Mouse (Mus musculus) heart, embryonic 16.5 days (tissue): ENCODE results near the gene Mfsd12. TPM values are rescaled to one million over a fixed set of nuclear protein-coding genes. Genes with fewer than 3 reads are reported as not detected.
A peak's percentile ranks its signal among the peaks of the same experiment; 100 is the strongest.

Source experiments
- ATAC-seq: fragments of 200-750 bp; cut with Nextera tagmentation; replicated peaks from 2 replicates; pipeline ENCODE4 v1.8.0; 2017; ENCODE audit warnings: moderate number of reproducible peaks; ENCODE audit not compliant: insufficient read depth, low FRiP score; ENCODE audit errors: extremely low read depth
- H3K27ac ChIP-seq: fragments of 300-500 bp; sonication (generic); 2 replicates; pipeline ENCODE4 v1.5.1; 2014; ENCODE audit warnings: mild to moderate bottlenecking, low read length, control low read depth, moderate library complexity
- H3K27me3 ChIP-seq: fragments of 300-500 bp; sonication (generic); 2 replicates; pipeline ENCODE4 v1.6.1; 2014; ENCODE audit warnings: low read length, mixed read lengths; ENCODE audit not compliant: control insufficient read depth, insufficient read depth
- H3K36me3 ChIP-seq: fragments of 300-500 bp; sonication (generic); 2 replicates; pipeline ENCODE4 v1.6.1; 2014; ENCODE audit not compliant: control insufficient read depth, insufficient read depth
- H3K4me1 ChIP-seq: fragments of 300-500 bp; sonication (generic); 2 replicates; pipeline ENCODE4 v1.6.1; 2014; ENCODE audit warnings: low read length, mixed read lengths; ENCODE audit not compliant: control insufficient read depth, insufficient read depth
- H3K4me2 ChIP-seq: fragments of 300-500 bp; sonication (generic); 2 replicates; pipeline ENCODE4 v1.6.1; 2014; ENCODE audit warnings: low read depth, mild to moderate bottlenecking, control low read depth, low read length
- H3K4me3 ChIP-seq: fragments of 300-500 bp; sonication (generic); 2 replicates; pipeline ENCODE4 v1.5.1; 2014; ENCODE audit warnings: mild to moderate bottlenecking, control low read depth, low read length
- H3K9ac ChIP-seq: fragments of 300-500 bp; sonication (generic); 2 replicates; pipeline ENCODE4 v1.6.1; 2014; ENCODE audit warnings: low read length, control low read depth
- H3K9me3 ChIP-seq: fragments of 300-500 bp; sonication (generic); replicated peaks from 2 replicates; pipeline ENCODE4 v1.6.1; 2016; ENCODE audit warnings: low read length; ENCODE audit not compliant: control insufficient read depth
- WGBS: fragments of 180-500 bp; shearing (Covaris S2); extraction: QIAGEN DNeasy Blood & Tissue Kit; methylation state at CpG from one replicate; pipeline ENCODE4 v1.1.7; 2014; 5-methylcytosine and 5-hydroxymethylcytosine counted together
- microRNA-seq: library from miRNA; unstranded; fragments of <30 nt; microRNA quantifications from one replicate; pipeline ENCODE4, GENCODE M21; 2017
- polyA plus RNA-seq: library from polyadenylated mRNA; unstranded; fragments of >200 nt; fragmentation: Nextera tagmentation; extraction: Ambion mirVana; gene quantifications from 2 replicates; pipeline ENCODE4 v1.2.1, GENCODE M21; 2015

Mfsd12 gene
- polyA plus RNA-seq, 1 experiment from 2014 or later: 16.5 TPM

GRCm38 (mm10) chr10:81411471-81412400 lies 54.4 kb downstream of the Mfsd12 start:
- Histone ChIP-seq H3K36me3 (0 out of 2 replicates have a peak, but pooled peaks cover 2% of the 10 kb centered on the region), H3K27me3 (no peaks in the 10 kb centered on the region), H3K27ac (peak overlapping the region; percentile 100), H3K9ac (peak overlapping the region; percentile 67), H3K4me2 (peak overlapping the region; percentile 55), H3K9me3 (no peaks in the 10 kb centered on the region), H3K4me3 (peak overlapping the region; percentile 13; the same call in 1 of the 2 replicates), H3K4me1 (peaks cover 91% of the 10 kb centered on the region)
- peak; percentile 50 for ATAC-seq
- 27% methylated on average over 18 of the region's 18 CpGs for WGBS

DNA sequence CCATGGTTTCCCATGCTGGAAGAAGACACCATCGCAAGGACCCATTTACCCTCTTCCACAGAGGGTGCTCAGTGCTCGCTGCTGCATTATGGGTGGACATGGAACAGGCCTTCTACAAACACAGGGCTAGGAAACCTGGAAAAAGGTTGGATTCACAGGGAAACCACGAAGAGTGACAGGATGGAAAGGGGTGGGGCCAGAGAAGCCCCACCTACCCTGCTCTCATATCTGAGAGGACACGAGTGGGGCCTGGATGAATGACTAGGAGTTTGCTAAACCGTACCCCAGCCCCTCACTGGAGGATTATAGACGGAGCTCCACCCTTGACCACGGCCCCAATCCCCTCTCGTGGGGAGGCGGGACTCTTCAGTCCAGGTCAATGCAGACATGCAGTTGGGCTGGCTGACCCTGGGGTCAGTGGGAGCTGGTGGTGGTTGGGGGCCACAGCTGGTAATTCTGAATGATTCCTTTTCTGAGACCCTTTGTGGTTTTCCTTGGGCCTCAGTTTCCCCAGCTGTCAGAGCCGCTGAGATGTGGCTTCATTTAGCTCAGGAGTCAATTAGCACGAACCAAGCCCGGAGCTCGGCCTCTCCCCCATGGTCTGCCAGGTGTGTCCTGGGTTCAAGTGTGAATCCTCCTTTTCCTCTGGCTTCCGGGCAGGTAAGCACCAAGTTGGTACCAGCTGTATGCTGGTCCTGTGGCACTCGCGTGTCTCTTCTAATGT lies 55.5 kb downstream of the Mfsd12 start:
- Histone ChIP-seq H3K9me3 (no peaks in the 10 kb centered on the region), H3K27me3 (no peaks in the 10 kb centered on the region), H3K4me3 (no peak overlapping the region), H3K9ac (peak overlapping the region; percentile 67), H3K27ac (peak overlapping the region; percentile 100), H3K36me3 (0 out of 2 replicates have a peak, but pooled peaks cover 2% of the 10 kb centered on the region), H3K4me2 (peak overlapping the region; percentile 55), H3K4me1 (peaks cover 92% of the 10 kb centered on the region)
- ATAC-seq: no peak
- 70% methylated on average over 16 of the region's 16 CpGs for WGBS

DNA sequence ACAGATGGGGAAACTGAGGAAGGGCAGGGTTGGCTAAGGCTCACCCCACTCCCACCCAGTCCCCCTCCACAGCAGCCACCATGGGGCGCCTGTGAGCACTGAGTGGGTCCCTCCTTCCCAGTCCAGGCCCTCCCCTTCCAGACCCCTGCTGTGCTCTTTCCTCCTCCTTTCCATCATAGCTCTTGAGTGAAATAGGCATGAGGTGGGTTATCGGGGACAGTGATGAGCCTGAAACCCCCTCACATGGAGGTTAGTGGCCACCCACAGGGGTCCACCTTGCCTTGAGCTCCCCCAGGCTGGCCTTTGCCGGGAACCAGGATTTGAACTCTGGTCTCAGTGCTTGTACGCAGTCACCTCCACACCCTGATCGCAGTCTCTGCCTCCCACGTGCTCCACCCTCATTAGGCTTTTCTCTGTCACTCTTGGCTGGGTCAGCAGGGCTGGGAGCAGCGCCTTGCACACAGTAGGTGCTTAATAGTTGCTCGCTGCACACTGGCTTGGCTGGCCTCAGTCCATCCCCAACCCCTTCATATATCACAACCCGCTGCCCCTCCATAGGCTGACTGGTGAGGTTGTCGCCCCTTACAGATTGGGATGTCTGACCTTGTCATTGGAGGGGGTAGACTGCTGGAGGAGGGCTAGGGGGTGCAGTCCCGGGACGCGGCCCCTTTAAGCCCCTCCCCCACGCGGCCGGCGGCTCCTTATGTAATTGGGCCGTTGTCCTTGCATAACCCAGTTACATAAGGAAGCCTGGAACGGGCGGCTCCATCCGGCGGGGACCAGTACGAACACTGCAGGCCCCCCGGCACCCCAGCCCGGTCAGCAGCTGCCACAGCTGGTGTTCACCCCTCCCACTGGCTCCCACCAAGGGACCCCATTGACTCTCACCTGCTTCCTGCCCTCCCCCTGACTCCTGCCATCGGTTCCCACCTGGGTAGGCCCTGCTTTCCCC lies 56.3 kb downstream of the Mfsd12 start:
- 0 out of 2 replicates have a peak, but pooled peaks cover 2% of the 10 kb centered on the region for H3K36me3 ChIP-seq
- H3K4me2 ChIP-seq: peak overlapping the region; percentile 52
- peak overlapping the region; percentile 100 for H3K27ac ChIP-seq
- no peak for ATAC-seq
- 34% methylated on average over 26 of the region's 26 CpGs for WGBS
- H3K4me3 ChIP-seq: 0 out of 2 replicates have a peak overlapping the region, but pooled peaks have one; percentile 19
- no peaks in the 10 kb centered on the region for H3K9me3 ChIP-seq
- H3K27me3 ChIP-seq: no peaks in the 10 kb centered on the region
- peaks cover 93% of the 10 kb centered on the region for H3K4me1 ChIP-seq
- peak overlapping the region; percentile 44 for H3K9ac ChIP-seq

GRCm38 (mm10) chr10:81414682-81415081 lies 57.4 kb downstream of the Mfsd12 start:
- Histone ChIP-seq H3K27ac (no peak overlapping the region), H3K4me3 (no peak overlapping the region), H3K9ac (peak overlapping the region; percentile 44), H3K4me2 (no peak overlapping the region), H3K4me1 (peaks cover 93% of the 10 kb centered on the region), H3K36me3 (0 out of 2 replicates have a peak, but pooled peaks cover 2% of the 10 kb centered on the region), H3K9me3 (no peaks in the 10 kb centered on the region), H3K27me3 (no peaks in the 10 kb centered on the region)
- ATAC-seq: no peak

DNA sequence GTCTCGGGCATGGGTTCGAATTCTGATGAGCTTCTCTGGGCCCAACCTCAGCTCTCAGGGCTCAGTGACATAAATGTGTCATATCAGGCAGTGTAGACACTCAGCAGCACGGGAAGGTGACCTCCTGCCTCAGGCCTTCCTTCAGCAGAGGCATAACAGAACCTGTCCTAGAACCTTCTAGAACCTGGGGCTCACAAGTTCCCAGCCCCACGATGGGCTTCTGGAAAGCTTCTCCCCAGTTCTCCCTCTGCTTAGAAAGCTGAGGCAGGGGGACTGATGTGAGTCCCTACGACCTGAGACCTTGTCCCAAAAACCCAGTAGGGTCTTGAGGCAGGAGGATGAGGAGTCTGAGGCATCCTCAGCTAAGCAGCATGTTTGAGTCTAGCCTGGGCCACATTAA lies 57.9 kb downstream of the Mfsd12 start:
- Histone ChIP-seq H3K36me3 (peaks cover 4% of the 10 kb centered on the region), H3K9ac (peak overlapping the region; percentile 17; the same call in 1 of the 2 replicates), H3K27me3 (no peaks in the 10 kb centered on the region), H3K4me3 (no peak overlapping the region), H3K27ac (no peak overlapping the region), H3K9me3 (no peaks in the 10 kb centered on the region), H3K4me2 (no peak overlapping the region), H3K4me1 (peaks cover 88% of the 10 kb centered on the region)
- WGBS: 83% methylated on average over 5 of the region's 5 CpGs
- no peak for ATAC-seq

Small RNA genes lying within 50 kb of the gene (microRNA-seq; reads per million reads assigned to microRNA genes)
- not detected for gene Mir6913

Other genes starting within 250 kb of the Mfsd12 start
- gene Zbtb7a, start 222.3 kb upstream of the Mfsd12 start, polyA plus RNA-seq: 25.5 and 30.1 TPM in 2 replicates
- 34.7 and 37.5 TPM in 2 replicates for gene Pias4, start 189.6 kb upstream of the Mfsd12 start, polyA plus RNA-seq
- 435 and 443 TPM in 2 replicates for gene Eef2, start 180.9 kb upstream of the Mfsd12 start, polyA plus RNA-seq
- 33.9 and 40.2 TPM in 2 replicates for gene Dapk3, start 174.5 kb upstream of the Mfsd12 start, polyA plus RNA-seq
- gene 4930442H23Rik, start 173.6 kb upstream of the Mfsd12 start, polyA plus RNA-seq: 0.11 TPM in 2 replicates
- gene Nmrk2, start 155.4 kb upstream of the Mfsd12 start, polyA plus RNA-seq: 11.9 and 14.6 TPM in 2 replicates
- gene Atcay, start 126.7 kb upstream of the Mfsd12 start, polyA plus RNA-seq: 0.31 and 0.33 TPM in 2 replicates
- 5.0 and 6.2 TPM in 2 replicates for gene Zfr2, start 124.3 kb upstream of the Mfsd12 start, polyA plus RNA-seq
- 2.6 and 2.7 TPM in 2 replicates for gene Matk, start 104.6 kb upstream of the Mfsd12 start, polyA plus RNA-seq
- gene Mrpl54, start 90.6 kb upstream of the Mfsd12 start, polyA plus RNA-seq: 230 TPM in 2 replicates
- 62.7 and 63.0 TPM in 2 replicates for gene Apba3, start 90.5 kb upstream of the Mfsd12 start, polyA plus RNA-seq
- 4.7 and 5.3 TPM in 2 replicates for gene Tjp3, start 65.9 kb upstream of the Mfsd12 start, polyA plus RNA-seq
- gene Pip5k1c, start 64.5 kb upstream of the Mfsd12 start, polyA plus RNA-seq: 31.3 and 33.2 TPM in 2 replicates
- 28.1 and 29.6 TPM in 2 replicates for gene Cactin, start 36.4 kb upstream of the Mfsd12 start, polyA plus RNA-seq
- 15.2 and 16.3 TPM in 2 replicates for gene Tbxa2r, start 28.8 kb upstream of the Mfsd12 start, polyA plus RNA-seq
- gene Gipc3, start 14.2 kb upstream of the Mfsd12 start, polyA plus RNA-seq: 0.08 and 0.11 TPM in 2 replicates
- 86.5 and 86.8 TPM in 2 replicates for gene Hmg20b, start 7.0 kb upstream of the Mfsd12 start, polyA plus RNA-seq
- 1.8 and 1.9 TPM in 2 replicates for gene 4930404N11Rik, start 8.3 kb downstream of the Mfsd12 start, polyA plus RNA-seq
- gene Fzr1, start 21.0 kb downstream of the Mfsd12 start, polyA plus RNA-seq: 74.6 and 82.8 TPM in 2 replicates
- gene Dohh, start 26.9 kb downstream of the Mfsd12 start, polyA plus RNA-seq: 83.4 and 86.2 TPM in 2 replicates
- 2.1 and 2.6 TPM in 2 replicates for gene Gm48551, start 27.0 kb downstream of the Mfsd12 start, polyA plus RNA-seq
- gene Gm48552, start 31.5 kb downstream of the Mfsd12 start, polyA plus RNA-seq: 0.55 and 0.83 TPM in 2 replicates
- gene Smim24, start 35.6 kb downstream of the Mfsd12 start, polyA plus RNA-seq: 5.0 and 9.2 TPM in 2 replicates
- 54.7 and 61.1 TPM in 2 replicates for gene Nfic, start 98.1 kb downstream of the Mfsd12 start, polyA plus RNA-seq
- gene Celf5, start 125.2 kb downstream of the Mfsd12 start, polyA plus RNA-seq: 0.24 TPM in 2 replicates
- gene Ncln, start 138.9 kb downstream of the Mfsd12 start, polyA plus RNA-seq: 55.7 and 59.8 TPM in 2 replicates
- 1.5 and 2.1 TPM in 2 replicates for gene S1pr4, start 142.6 kb downstream of the Mfsd12 start, polyA plus RNA-seq
- 1.1 and 1.3 TPM in 2 replicates for gene Gna15, start 166.7 kb downstream of the Mfsd12 start, polyA plus RNA-seq
- gene Gna11, start 187.7 kb downstream of the Mfsd12 start, polyA plus RNA-seq: 57.4 and 59.7 TPM in 2 replicates
- 529 and 769 TPM in 2 replicates for gene Aes, start 202.0 kb downstream of the Mfsd12 start, polyA plus RNA-seq
- gene Tle2, start 217.1 kb downstream of the Mfsd12 start, polyA plus RNA-seq: 19.5 and 24.5 TPM in 2 replicates
- gene Tle6, start 243.6 kb downstream of the Mfsd12 start, polyA plus RNA-seq: 29.6 and 31.0 TPM in 2 replicates
- gene BC025920, start 248.8 kb downstream of the Mfsd12 start, polyA plus RNA-seq: 1.2 TPM in 2 replicates